Mouse (Mus musculus) hindlimb bud, embryonic 11.5 days (tissue): ENCODE data around the gene Grip1.

Source experiments
- DNase-seq: peaks from one replicate; pipeline ENCODE4 v3.0.0-alpha.2; 2012; ENCODE audit warnings: low read depth, low spot score; ENCODE audit errors: extremely low spot score

The Grip1 gene

DNA sequence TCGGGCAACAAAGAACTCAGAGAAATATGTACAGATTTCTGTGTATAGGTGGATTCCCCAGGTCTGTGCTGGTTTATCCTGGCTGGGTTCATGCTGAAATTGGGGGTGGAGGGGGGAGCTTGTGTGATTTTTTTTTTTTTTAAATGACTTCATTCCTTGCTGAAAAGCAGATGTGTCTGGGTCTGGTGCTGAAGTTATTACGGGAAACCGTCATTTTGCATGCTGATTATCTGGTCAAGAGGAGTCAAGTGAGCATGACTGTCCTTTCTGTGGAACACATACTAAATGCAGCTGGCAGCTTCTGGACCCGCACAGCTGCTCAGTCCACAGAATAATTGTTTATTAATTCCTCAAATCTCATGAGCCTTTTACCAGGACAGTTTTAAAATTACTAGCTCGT lies 366.1 kb downstream of the Grip1 start:
- DNase-seq, result no peak

DNA sequence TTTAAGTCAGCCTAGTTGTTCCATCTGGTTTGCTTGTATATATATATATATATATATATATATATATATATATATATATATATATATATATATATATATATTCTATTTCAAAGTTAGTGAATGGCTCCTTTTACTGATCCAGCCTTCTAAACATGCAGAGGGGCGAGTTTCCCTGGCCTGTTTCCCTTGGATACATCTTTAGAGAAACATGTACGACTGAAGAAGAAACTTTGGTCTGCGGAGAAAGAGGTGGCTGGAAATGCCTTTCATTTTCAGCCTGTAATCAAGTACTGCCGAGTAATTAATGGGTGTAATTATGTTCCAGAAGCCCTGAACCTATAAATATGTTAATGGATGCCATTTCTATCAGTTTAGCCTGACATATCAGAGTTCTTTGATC lies 366.8 kb downstream of the Grip1 start:
- no peak for DNase-seq

DNA sequence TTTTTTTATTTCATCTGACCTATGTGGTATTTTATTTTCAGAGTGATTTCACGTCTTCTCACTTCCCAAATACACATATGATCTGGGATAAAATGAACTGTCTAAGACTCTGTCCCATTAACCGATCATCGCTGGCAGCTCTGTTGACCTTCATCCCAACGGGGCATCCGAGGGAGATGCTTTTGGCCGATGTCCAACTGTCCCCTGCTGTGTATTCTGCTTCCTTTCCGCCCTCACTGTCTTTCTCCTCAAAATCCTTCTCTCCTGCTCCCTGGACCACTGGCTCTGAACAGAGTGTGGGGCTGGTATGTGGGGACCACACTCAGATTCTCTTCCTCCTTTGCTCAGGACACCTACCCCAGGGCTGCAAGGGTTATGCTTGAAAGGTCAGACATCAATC lies 370.1 kb downstream of the Grip1 start:
- no peak for DNase-seq

DNA sequence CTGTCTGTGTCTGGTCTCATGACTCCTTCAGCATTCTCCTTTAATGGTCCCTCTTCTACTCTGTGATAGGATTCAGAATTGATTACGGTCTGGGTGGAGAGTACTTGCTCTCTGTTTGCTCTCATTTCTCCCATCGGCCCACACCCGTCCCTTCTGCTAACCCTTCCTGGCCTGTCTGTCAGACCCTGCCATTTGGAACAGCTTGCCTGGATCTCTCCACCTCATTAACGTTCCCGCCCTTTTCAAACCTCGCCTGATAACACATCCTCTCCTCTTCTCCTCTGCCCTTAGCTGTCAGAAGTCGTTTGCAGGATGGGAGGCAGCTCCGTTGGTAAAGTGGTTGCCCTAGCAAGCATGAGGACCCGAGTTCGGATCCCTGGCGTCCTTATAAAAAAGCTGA lies 370.9 kb downstream of the Grip1 start:
- DNase-seq, result no peak

DNA sequence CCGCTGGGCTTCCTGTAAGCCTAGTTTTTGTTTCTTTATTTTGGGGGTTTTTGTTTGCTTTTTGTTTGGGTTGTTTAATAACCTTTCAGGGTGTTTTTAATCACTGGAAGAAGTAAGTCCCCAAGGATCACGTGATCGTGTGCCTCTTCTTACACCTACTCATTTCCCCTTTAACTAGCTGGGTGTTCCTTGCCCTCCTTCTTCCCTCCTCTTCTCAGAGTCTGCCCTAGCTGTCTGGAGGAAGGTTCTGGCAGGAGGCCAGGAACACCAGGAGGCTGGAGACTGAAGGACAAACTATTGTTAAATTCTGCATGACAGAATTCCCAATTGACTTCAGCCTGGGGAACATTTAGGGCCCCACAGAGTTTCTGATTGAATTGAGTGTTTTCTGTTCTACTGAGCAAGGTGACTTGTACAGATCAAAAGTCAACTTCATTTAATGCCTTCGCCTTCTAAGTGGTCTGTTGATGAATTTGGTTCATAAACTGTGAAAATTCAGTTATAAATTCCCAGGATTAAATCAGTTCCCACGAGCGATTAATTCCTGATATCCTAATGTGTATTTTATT lies 376.8 kb downstream of the Grip1 start:
- DNase-seq, result no peak

DNA sequence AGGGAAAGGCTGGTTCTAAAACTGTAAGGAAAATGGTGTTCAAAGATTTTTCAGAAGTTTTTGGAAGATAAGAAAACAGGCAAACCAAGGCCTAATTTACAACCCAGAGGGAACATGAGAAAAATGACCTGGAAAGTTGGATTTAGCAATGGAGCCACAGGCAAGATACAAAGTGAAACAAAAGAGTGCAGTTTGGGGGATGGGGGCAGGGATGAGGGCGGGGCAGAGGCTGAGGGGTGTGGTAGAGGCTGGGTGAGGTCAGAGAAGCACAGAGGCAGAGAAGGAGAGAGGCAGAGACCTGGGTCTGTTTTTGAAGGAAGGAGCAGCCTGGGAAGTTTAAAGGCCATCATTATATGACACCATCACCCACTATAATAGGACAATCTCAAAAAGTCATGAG lies 377.5 kb downstream of the Grip1 start:
- no peak for DNase-seq

DNA sequence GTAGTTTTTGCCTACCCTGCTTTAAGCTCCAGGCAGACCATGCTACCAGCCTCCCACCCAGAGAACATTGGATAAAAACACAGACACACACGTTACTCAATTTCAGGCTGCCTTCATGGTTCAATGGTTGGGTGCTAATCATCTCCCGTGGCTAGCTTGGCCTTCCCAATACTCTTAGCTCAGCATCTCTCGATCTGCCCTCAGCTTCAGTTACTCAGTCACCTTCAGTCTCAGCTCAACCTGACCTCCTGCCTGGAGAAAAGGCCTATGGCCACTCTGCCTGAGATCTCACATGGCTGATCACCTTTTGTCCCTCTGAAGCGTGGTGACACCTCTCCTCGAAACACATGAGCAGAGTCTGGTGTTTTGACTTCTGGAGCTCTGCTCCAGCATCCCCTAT lies 379.7 kb downstream of the Grip1 start:
- DNase-seq, result no peak

DNA sequence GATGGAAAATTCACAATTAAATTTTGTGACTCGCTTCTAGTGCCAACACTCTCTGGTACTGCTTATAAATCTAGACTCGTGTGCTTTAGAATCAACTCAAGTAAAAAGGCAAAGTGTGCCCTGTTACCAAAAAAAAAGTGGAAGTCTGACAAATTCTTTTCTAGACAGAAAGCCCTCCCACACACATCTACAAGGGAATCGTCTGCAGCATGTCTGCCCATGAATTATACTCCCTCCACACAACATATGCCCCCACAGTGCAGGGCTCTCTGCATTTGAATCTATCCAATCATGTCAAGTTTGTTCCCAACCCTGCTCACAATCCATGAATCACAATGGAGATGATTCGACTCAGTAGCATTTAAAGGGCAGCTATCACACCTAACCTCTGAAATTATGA lies 380.5 kb downstream of the Grip1 start:
- no peak for DNase-seq

DNA sequence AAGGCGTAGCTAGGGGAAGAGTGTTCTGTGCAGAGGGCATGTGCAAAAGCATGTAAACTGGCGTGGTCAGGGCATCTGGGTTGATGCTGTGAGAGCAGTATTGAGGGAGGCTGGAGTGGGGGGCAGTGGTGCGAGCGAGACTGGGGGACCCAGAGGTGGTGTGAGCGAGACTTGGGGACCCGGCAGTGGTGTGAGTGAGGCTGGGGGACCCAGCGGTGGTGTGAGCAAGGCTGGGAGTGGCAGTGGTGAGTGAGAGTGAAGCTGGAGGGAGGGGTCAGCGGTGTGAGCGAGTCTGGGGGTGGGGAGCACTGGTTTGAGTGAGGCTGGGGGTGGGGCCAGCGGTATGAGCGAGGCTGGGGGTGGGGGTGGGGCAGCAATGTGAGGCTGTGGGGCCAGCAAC lies 386.0 kb downstream of the Grip1 start:
- no peak for DNase-seq

DNA sequence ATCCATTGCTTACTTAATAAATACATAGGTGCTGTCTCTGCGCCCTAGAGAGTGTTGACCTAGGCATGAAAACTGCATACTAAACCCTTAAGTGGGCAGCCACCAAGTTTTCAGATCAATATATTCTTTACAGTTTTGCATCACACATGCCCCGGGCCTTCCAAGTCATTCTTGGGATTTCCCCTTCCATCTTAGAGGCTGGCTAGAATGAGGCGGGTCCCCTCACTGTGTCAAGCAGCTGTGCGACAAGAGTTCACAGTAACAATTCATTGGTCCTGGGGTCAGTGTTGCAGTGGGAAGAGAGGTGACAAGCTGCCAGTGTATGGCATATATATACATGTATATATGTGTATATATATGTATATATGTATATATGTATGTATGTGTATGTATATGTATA lies 388.4 kb downstream of the Grip1 start:
- DNase-seq, result no peak

DNA sequence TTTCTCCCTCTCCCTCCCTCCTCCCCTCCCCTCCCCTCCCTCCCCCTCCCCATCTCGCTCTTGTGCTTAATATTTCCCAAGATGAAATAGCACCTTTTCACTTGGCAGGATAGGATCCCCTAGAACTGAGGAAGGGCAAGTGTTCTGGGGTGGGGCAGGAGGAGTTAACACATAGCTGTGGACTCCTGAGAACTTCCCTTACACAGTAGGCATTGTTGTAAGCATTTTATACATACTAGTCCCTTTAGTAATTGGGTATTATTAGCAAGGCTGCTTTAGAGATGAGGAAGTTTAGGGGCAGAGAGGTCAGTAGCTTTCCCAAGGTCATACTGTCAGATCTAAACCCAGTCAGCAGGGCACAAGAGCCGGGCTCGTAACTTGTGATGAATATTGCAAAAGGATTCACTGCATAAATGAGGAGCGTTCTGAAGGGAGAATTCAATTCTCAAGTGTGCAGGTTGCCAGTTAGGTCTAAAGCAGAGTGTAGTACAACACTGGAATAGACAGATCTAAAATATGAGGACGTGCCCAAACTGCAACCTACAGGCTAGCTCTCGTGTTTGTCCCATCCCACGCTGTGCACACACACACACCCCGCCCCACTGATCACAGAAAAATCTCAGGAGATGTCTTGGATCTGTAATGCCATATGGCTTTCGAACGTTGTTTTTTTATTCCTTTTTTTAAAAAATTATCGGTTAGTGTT lies 392.2 kb downstream of the Grip1 start:
- no peak for DNase-seq

DNA sequence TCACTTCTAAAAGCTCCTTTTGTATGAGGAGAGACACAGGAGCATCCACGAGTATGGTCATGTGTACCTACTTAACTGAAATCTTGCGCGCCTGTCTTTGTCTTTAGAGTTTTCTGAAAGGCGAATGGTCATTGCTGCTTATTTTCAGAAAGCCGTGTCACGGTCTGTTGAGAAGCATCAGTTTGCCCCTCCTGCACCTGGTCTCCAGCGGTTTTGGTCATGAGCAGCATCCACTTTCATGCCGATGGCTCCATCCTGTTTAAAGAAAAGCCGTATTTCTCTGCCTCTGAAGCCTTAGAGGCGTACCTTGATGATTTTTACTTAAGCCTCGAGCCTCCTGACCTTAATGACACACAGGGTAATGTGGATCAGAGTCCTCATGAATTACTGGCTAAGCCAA lies 398.0 kb downstream of the Grip1 start:
- DNase-seq, result no peak

DNA sequence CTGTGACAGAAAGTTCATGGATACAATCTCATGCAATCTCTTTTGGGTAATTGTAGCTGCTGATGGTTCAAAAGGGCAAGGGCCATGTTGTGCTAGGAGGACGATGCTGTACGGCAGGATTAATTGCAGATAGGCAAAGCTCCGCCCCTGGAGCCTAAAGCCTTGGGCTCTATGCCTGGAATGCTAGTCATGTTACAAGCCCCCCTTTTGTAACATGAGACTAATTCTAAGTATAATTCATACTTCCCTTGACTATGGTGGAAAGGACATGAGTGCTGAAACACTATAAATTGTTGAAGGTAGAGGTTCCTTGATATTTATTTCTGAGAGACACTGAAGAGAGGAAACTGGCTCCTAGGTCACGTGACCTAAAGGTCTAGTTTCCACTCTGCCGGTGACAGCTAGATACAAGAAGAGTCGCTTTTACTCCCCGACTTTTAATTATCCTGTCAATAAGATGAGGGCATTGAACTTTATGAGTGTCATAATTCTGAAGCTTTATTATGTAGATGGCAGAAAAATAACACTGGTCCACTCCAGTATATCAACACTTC lies 399.0 kb downstream of the Grip1 start:
- no peak for DNase-seq

DNA sequence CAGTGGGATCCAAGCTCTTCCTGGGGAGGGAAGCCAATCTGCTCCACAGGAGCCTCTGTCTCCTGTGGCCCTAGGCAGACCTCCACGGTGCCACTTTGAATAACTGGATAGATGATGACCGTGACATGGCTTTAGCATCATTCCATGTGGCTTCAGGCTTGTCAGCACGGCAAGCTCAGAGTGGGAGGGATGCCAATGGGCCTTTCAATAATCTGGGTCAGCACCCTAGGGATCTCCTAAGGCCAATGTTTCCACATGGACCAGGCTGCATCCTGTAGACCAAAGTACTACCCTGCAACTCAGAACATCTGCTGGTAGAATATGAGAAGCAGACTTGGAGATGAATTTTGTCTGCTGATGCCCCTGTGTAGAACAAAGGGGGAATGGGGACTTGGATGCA lies 414.1 kb downstream of the Grip1 start:
- DNase-seq, result no peak

DNA sequence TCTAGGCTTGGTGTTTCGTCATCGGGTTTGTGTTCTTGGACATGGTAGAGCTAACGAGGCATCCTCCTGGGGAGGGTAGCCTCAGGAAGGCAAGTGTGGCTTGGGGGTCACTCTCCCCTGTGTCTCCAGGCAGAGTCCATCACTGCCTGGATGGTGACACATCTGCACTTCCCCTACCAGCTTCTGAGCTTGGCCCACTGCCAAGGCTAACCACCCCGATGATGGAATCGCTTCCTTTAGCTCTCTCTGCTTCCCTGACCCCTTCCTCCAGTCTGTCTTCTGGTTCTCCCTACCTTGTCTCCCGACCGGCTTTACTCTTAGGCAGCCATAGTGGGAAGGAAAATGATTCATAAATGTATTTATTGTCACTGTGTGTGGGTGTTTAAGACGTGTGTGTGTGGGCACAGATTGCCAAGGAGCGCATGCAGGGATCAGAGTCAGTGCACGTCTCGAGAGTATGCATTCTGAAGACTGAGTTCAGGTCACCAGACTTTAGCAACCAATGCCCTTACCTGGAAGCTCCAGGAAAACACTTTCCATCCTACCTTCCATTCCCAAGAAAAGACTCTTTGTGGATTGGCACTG lies 415.5 kb downstream of the Grip1 start:
- DNase-seq, result no peak

DNA sequence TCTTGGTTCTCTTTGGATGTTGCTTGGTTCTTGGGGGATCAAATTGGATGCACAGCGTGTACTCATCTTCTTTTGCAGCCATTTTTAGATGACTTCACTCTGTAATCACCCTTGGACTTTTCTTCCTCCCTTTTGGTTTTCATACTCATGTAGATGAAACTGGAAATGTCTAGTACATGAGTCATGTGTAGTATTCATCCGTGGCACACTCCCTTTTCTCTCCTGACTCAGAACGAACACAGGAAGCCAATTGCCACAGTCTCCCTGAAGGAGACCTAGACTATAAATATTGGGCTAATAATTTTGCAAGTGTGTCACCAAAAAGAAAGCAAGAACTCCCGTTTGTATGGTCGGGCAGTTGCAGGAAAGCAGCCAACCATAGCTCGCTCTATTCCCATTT lies 423.1 kb downstream of the Grip1 start:
- DNase-seq, result no peak

DNA sequence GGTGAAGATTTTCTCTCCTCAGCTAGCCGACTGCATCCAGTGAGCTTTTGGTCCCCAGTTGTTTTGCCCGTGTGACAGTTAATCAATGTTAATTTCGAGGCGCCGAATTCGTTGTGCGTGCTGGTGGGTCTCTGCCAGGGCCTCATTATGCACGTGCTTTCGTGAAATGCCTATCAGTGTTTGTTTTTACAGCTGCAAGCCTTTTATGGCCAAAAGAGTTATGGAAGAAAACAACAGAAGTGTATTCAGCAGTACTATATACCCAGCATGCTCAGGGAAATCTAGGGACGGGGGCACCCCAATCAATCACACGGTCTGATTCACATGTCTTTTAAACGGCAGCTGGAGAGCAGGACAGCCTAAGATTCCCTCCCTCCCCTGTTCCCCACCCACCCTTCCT lies 424.7 kb downstream of the Grip1 start:
- no peak for DNase-seq

DNA sequence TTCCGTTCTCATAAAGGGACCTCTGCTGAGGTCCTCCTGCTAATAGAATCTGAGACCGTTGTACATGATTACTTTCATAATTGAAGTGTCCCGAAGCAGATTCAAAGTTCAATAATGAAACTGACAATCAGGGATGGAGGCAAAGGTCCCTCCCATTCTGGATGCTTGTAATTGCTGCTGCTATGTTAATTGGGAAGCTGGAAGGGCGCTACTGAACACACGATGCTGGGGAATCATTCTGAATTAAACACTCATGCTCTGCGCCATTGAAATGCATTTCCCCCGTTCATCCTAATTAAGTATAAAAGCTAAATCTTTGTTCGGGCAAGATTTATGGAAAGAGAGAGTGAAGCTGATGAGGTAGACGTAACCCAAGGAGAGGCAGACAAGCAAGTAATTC lies 431.0 kb downstream of the Grip1 start:
- DNase-seq, result no peak

DNA sequence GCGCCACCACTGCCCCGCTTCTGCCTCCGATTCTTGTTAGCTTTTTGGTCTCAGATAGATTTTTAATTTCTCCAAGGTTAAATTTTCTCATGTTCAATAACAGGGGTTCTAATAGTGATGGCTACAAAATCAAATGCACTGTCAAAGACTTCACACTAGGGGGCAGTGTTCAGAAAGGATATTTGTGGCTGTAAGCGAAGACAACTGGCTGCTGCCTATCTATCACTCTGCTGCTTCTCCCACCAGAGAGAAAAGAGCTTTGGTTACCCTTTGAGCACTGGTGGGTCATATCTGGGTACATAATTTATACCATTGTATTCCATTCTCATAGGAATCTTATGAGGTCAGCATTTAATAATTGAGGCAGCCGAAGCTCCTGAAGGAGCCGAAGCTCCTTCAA lies 431.9 kb downstream of the Grip1 start:
- no peak for DNase-seq

DNA sequence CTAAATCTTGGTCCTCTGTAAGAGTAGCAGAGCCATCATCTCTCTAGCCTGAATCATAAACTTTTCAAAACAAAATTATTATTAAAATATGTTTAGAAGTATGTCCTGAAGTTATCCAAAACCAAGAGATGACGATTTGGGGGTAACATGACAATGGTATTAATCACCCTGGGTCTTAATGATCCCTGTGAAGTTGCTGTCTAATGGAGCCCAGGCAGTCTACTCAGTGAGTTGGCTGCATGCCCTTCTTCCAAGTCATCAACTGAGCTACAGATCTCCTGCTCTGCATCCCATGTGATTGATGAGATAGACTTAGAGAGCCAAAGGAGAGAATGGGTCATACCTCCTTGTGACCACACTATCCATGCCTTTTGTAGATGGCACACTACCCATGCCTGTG lies 433.1 kb downstream of the Grip1 start:
- DNase-seq, result no peak

DNA sequence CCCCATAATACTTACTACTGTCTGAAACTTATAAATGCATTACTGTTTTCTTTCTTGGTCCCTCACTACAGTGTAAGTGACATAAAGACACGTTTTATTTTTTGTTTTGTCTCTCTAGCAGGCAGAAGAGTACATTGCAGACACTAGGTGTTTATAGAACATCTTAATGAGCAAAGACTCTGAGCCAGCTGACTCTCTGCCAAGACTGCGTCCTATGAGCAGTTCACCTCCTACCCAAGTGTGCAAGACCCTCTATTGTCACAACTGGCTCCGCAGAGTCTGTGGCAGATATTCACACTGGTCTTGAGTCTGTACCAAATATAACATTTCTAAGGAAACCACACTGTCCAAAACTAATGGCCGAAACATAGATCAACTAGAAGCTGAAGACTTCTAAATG lies 449.1 kb downstream of the Grip1 start:
- DNase-seq, result no peak

DNA sequence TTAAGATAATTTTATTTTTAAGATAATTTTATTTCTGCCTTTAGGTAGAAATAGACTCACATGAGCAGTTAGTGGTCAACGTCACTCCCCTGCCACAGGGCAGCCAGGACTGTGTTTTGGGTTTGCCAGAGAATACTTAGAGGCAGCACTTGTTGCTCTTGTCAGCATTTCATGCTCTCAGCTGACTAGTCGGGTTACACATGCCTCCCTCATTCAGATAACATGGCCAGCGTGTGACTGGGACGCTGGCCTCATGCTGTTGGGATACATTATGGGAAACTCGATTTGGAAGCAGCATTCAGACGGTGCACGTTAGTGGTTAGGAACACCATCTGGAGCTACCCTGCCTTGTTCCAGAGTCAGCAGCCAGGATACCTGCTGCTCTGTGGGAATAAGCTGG lies 453.2 kb downstream of the Grip1 start:
- DNase-seq, result no peak

DNA sequence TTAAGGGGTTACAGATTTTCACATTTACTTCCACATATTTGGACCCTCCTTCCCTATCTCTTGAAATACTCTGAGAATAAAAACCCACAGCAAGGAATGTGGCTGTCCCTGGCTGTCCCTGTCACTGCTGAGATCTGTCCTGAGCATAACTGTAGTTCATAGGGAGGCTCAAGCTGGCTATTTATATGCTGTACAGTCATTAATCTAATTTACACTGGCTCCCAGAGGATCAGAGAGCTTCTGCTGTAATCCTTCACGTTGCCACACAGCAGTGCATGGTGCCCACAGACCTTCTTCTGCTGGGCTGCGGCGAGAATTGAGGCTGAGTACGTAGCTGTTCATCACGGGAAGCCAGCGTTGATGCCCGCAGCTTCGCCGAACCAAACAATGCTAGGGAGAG lies 464.4 kb downstream of the Grip1 start:
- DNase-seq, result no peak
